Mouse (Mus musculus): Measurements from ENCODE around the gene Slc25a28. TPM values are rescaled to one million over a fixed set of nuclear protein-coding genes. Genes with fewer than 3 reads are reported as not detected.
A peak's percentile ranks its signal among the peaks of the same experiment; 100 is the strongest.

Slc25a28 gene
- polyA plus RNA-seq, 1 experiment from 2014 or later, result 17.1 TPM

DNA sequence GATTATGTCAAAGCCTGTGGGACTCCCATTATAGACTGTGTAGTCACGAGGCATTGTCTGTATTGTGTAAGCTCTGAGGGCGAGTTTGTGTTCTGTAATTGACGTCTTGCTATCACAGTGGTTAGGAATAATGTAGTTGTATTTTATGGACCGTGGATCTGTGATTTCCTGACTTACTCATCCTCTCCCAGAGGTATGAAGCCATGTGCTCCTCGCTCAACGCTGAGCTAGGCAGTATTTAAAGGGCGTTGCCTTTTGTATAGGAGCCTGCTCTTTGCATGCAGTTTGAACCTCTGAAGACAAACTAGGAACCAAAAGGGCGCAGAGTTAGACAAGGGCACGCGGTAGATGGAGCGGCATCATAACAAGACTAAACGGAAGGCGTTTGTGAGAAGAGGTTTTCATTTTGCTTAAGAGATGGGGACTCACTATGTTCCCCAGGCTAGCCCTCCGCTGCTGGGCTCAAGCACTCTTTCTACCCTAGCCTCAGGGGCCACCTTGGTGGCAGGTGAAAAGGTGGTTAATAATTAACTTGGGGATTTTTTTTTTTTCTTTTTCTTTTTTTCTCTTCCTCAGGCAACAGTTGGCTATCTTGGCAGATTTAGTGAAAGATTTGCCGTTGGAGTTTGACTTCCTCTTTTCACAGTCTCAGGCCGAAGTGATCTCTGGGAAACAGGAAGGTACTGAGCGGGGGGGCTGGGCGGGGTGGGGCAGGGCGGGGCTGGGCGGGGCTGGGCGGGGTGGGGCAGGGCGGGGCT, 36.7 kb upstream of the Slc25a28 start:
- H3K4me1 ChIP-seq (replicated peaks; ENCODE audit: insufficient read depth, low read length), result 0 out of 2 replicates have a peak, but pooled peaks cover 4% of the 10 kb centered on the region
- TF ChIP-seq CTCF (IDR thresholded peaks at IDR 0.05; ENCODE audit: low read depth), result no peak
- H3K36me3 ChIP-seq (ENCODE audit: insufficient read depth, low read length), result peaks cover 12% of the 10 kb centered on the region; the same call in 1 of the 2 replicates
- H3K4me2 ChIP-seq (ENCODE audit: low read length), result no peak overlapping the region
- ATAC-seq (replicated peaks; ENCODE audit: low FRiP score, low read depth) (peak; percentile 23; the same call in 1 of the 2 replicates), DNase-seq (ENCODE audit: low spot score) (no peak)
- H3K4me3 ChIP-seq (replicated peaks; ENCODE audit: low read depth, low read length), result no peak overlapping the region
- 49% methylated on average over 22 of the region's 22 CpGs for WGBS
- H3K27me3 ChIP-seq (ENCODE audit: insufficient read depth, low read length), result no peaks in the 10 kb centered on the region
- H3K9me3 ChIP-seq (replicated peaks; ENCODE audit: low read length), result no peaks in the 10 kb centered on the region
- no peak overlapping the region for H3K9ac ChIP-seq (ENCODE audit: low read depth, low read length)
- H3K27ac ChIP-seq, result peak overlapping the region; percentile 57

DNA sequence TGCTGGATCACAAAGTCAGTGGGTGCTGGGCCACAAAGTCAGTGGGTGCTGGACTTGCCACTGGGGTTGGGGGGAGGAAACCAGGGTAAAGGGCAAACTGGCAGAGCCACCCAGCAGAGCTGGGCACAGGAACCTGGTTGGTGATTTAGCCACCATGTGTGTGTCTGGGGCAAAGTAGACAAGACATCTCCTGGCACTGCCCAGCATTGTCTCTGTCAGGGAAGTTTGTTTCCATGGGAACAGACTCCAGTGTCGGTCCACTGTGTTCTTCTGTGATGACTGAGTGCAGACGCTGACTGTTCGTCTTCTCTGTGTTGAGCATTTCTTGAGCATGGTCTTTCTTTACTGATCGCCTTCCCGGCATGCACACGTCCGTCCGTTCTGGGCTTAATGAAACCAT, 34.6 kb upstream of the Slc25a28 start:
- DNase-seq (ENCODE audit: low spot score), result no peak
- Histone ChIP-seq H3K4me1 (replicated peaks; ENCODE audit: insufficient read depth, low read length) (0 out of 2 replicates have a peak, but pooled peaks cover 4% of the 10 kb centered on the region), H3K9ac (ENCODE audit: low read depth, low read length) (no peak overlapping the region), H3K27me3 (ENCODE audit: insufficient read depth, low read length) (no peaks in the 10 kb centered on the region), H3K4me3 (replicated peaks; ENCODE audit: low read depth, low read length) (no peak overlapping the region), H3K9me3 (replicated peaks; ENCODE audit: low read length) (no peaks in the 10 kb centered on the region), H3K36me3 (ENCODE audit: insufficient read depth, low read length) (peaks cover 13% of the 10 kb centered on the region; the same call in 1 of the 2 replicates), H3K27ac (no peak overlapping the region), H3K4me2 (ENCODE audit: low read length) (no peak overlapping the region)
- TF ChIP-seq CTCF (IDR thresholded peaks at IDR 0.05; ENCODE audit: low read depth), result no peak
- 74% methylated on average over 8 of the region's 8 CpGs for WGBS
- ATAC-seq (replicated peaks; ENCODE audit: low FRiP score, low read depth), result no peak

DNA sequence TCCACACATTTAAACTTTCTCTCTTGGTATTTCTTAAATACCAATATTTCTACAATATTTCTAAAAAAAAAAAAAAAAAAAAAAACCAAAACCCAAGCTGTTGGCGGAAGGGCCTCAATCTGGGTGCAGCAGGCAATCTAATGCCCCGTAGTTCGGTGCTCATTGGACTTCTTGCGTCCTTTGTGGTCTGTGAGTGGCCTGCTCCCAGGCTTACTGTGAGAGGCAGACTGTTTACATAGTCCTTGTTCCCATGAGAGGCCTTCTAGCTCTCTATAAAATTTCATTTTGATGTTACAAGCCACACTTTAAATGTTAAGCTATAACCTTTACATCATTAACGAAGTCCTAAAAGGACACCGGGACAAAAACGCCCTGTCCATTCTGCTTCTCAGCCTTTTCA, 33.5 kb upstream of the Slc25a28 start:
- WGBS, result 94% methylated on average over 7 of the region's 7 CpGs

DNA sequence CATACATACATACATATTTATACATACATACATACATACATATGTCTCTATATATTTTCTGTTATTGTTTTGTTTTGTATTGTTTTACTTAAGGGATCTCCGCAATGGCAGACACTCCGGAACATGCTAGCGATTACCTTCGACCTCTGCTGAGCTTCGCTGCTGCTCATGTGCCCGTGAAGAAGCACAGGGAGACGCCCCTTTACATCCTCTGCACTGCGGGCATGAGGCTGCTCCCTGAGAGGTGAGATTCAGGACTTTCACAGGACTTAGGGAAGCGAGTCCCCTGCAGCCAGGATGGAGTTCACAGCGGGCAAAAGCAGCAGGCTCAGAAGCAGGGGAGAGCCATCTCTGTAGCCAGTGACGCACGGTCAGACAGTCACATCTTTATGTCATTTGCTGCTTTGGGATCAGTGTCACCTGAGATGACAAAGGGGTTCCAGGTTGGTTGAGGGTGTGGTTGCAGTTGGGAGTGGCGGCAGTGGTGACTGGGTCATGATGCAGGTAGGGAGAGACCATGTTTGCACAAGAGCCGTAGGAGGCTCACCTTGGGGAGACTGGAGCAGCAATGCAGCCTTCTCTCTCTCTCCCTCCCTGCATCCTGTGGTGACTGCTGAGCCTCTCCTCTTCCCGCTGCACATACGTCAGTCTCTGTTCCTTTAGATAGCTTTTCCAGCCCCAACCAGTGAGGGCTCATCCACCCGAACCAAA, 30.3 kb upstream of the Slc25a28 start:
- no peak for TF ChIP-seq CTCF (IDR thresholded peaks at IDR 0.05; ENCODE audit: low read depth)
- H3K9ac ChIP-seq (ENCODE audit: low read depth, low read length), result no peak overlapping the region
- H3K36me3 ChIP-seq (ENCODE audit: insufficient read depth, low read length), result peaks cover 13% of the 10 kb centered on the region; the same call in 1 of the 2 replicates
- H3K4me2 ChIP-seq (ENCODE audit: low read length), result no peak overlapping the region
- ATAC-seq (replicated peaks; ENCODE audit: low FRiP score, low read depth) (no peak), DNase-seq (ENCODE audit: low spot score) (no peak)
- no peaks in the 10 kb centered on the region for H3K9me3 ChIP-seq (replicated peaks; ENCODE audit: low read length)
- 71% methylated on average over 17 of the region's 17 CpGs for whole genome bisulfite sequencing
- no peak overlapping the region for H3K27ac ChIP-seq
- no peaks in the 10 kb centered on the region for H3K27me3 ChIP-seq (ENCODE audit: insufficient read depth, low read length)
- H3K4me3 ChIP-seq (replicated peaks; ENCODE audit: low read depth, low read length), result no peak overlapping the region
- H3K4me1 ChIP-seq (replicated peaks; ENCODE audit: insufficient read depth, low read length), result no peaks in the 10 kb centered on the region

More for the DNA sequence above, 33.5 kb upstream of the Slc25a28 start:
- Histone ChIP-seq H3K9ac (ENCODE audit: low read depth, low read length) (no peak overlapping the region), H3K4me2 (ENCODE audit: low read length) (no peak overlapping the region), H3K9me3 (replicated peaks; ENCODE audit: low read length) (no peaks in the 10 kb centered on the region), H3K36me3 (ENCODE audit: insufficient read depth, low read length) (peaks cover 13% of the 10 kb centered on the region; the same call in 1 of the 2 replicates), H3K27me3 (ENCODE audit: insufficient read depth, low read length) (no peaks in the 10 kb centered on the region), H3K27ac (no peak overlapping the region), H3K4me1 (replicated peaks; ENCODE audit: insufficient read depth, low read length) (0 out of 2 replicates have a peak, but pooled peaks cover 4% of the 10 kb centered on the region), H3K4me3 (replicated peaks; ENCODE audit: low read depth, low read length) (no peak overlapping the region)
- ATAC-seq (replicated peaks; ENCODE audit: low FRiP score, low read depth), result no peak
- no peak for DNase-seq (ENCODE audit: low spot score)
- TF ChIP-seq CTCF (IDR thresholded peaks at IDR 0.05; ENCODE audit: low read depth), result no peak

DNA sequence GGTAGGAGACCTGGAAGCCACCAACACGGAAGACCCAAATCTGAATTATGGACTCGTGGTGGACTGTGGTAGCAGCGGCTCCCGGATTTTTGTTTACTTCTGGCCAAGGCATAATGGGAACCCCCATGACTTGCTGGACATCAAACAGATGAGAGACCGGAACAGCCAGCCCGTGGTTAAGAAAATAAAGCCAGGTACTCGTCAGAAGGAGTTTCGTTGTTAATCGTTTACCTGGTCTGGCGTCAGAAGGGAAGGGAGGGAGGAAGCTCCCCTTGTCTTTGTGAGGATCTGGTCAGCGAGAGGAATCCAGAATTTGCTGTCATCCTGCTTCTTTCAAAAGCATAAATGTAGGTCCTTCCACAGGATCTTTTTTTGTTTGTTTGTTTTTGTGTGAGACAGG, 29.5 kb upstream of the Slc25a28 start:
- Histone ChIP-seq H3K36me3 (ENCODE audit: insufficient read depth, low read length) (peaks cover 13% of the 10 kb centered on the region; the same call in 1 of the 2 replicates), H3K4me3 (replicated peaks; ENCODE audit: low read depth, low read length) (no peak overlapping the region)

DNA sequence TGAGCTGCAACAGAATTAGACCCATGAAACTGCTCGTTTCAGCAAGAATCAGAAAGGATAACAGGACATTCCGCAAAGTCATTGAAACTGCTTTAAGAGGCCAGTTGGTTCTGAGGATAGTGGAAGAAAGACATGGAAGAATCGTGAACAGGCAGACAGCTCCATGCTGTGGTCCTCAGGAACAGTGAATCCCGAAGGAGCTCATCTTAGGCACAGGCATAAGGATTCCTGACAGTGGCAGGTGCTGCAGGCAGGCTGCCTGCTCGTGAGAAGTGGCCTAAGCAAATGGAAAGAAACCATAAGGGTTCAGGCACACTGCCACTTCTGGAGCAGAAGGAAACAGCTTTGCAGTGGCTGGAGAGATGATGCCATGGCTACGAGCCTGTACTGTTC, 25.1 kb upstream of the Slc25a28 start:
- DNase-seq (ENCODE audit: low spot score), result no peak
- no peak overlapping the region for H3K4me3 ChIP-seq (replicated peaks; ENCODE audit: low read depth, low read length)
- no peaks in the 10 kb centered on the region for H3K9me3 ChIP-seq (replicated peaks; ENCODE audit: low read length)
- no peaks in the 10 kb centered on the region for H3K27me3 ChIP-seq (ENCODE audit: insufficient read depth, low read length)
- ATAC-seq (replicated peaks; ENCODE audit: low FRiP score, low read depth), result no peak
- WGBS, result 81% methylated on average over 6 of the region's 6 CpGs
- H3K36me3 ChIP-seq (ENCODE audit: insufficient read depth, low read length), result peaks cover 5% of the 10 kb centered on the region; the same call in 1 of the 2 replicates
- no peak overlapping the region for H3K9ac ChIP-seq (ENCODE audit: low read depth, low read length)
- no peak overlapping the region for H3K4me2 ChIP-seq (ENCODE audit: low read length)
- 0 out of 2 replicates have a peak overlapping the region, but pooled peaks have one; percentile 10 for H3K27ac ChIP-seq
- H3K4me1 ChIP-seq (replicated peaks; ENCODE audit: insufficient read depth, low read length), result no peaks in the 10 kb centered on the region
- no peak for TF ChIP-seq CTCF (IDR thresholded peaks at IDR 0.05; ENCODE audit: low read depth)

More for the DNA sequence above, 29.5 kb upstream of the Slc25a28 start:
- no peak overlapping the region for H3K4me2 ChIP-seq (ENCODE audit: low read length)
- ATAC-seq (replicated peaks; ENCODE audit: low FRiP score, low read depth), result no peak
- H3K9me3 ChIP-seq (replicated peaks; ENCODE audit: low read length), result no peaks in the 10 kb centered on the region
- H3K27me3 ChIP-seq (ENCODE audit: insufficient read depth, low read length), result no peaks in the 10 kb centered on the region
- no peak overlapping the region for H3K27ac ChIP-seq
- no peak for DNase-seq (ENCODE audit: low spot score)
- TF ChIP-seq CTCF (IDR thresholded peaks at IDR 0.05; ENCODE audit: low read depth), result no peak
- H3K4me1 ChIP-seq (replicated peaks; ENCODE audit: insufficient read depth, low read length), result no peaks in the 10 kb centered on the region
- 63% methylated on average over 11 of the region's 11 CpGs for WGBS
- no peak overlapping the region for H3K9ac ChIP-seq (ENCODE audit: low read depth, low read length)
